Mouse (Mus musculus) hindbrain, embryonic 16.5 days (tissue): ENCODE data around the gene Hist1h3d. TPM values are rescaled to one million over a fixed set of nuclear protein-coding genes. Genes with fewer than 3 reads are reported as not detected.

Source experiments
- ATAC-seq: fragments of 200-750 bp; cut with Nextera tagmentation; 2 replicates; pipeline ENCODE4 v1.8.0; 2017; ENCODE audit warnings: moderate TSS enrichment, moderate library complexity
- H3K27ac ChIP-seq: fragments of 300-500 bp; sonication (generic); 2 replicates; pipeline ENCODE4 v1.5.1; 2014; ENCODE audit warnings: low read depth, mild to moderate bottlenecking, control low read depth, low read length, moderate library complexity
- H3K27me3 ChIP-seq: fragments of 300-500 bp; sonication (generic); replicated peaks from 2 replicates; pipeline ENCODE4 v1.6.1; 2014; ENCODE audit warnings: low read length; ENCODE audit not compliant: control insufficient read depth, insufficient read depth
- H3K36me3 ChIP-seq: fragments of 300-500 bp; sonication (generic); 2 replicates; pipeline ENCODE4 v1.6.1; 2014; ENCODE audit warnings: mild to moderate bottlenecking, low read length, moderate library complexity, mixed read lengths; ENCODE audit not compliant: control insufficient read depth, insufficient read depth
- H3K4me1 ChIP-seq: fragments of 300-500 bp; sonication (generic); 2 replicates; pipeline ENCODE4 v1.6.1; 2014; ENCODE audit warnings: low read depth, low read length; ENCODE audit not compliant: control insufficient read depth, insufficient read depth
- H3K4me2 ChIP-seq: fragments of 300-500 bp; sonication (generic); 2 replicates; pipeline ENCODE4 v1.6.1; 2014; ENCODE audit warnings: mild to moderate bottlenecking, low read length, control low read depth, moderate library complexity
- H3K4me3 ChIP-seq: fragments of 300-500 bp; sonication (generic); 2 replicates; pipeline ENCODE4 v1.5.1; 2014; ENCODE audit warnings: mild to moderate bottlenecking, low read length, control low read depth, moderate library complexity
- H3K9ac ChIP-seq: fragments of 300-500 bp; sonication (generic); 2 replicates; pipeline ENCODE4 v1.6.1; 2014; ENCODE audit warnings: low read depth, mild to moderate bottlenecking, control low read depth, low read length, moderate library complexity
- H3K9me3 ChIP-seq: fragments of 300-500 bp; sonication (generic); 2 replicates; pipeline ENCODE4 v1.6.1; 2014; ENCODE audit warnings: mild to moderate bottlenecking, low read length, moderate library complexity; ENCODE audit not compliant: control insufficient read depth
- WGBS: fragments of 180-500 bp; shearing (Covaris S2); extraction: QIAGEN DNeasy Blood & Tissue Kit; methylation state at CpG from one replicate; pipeline ENCODE4 v1.1.7; 2014; 5-methylcytosine and 5-hydroxymethylcytosine counted together
- polyA plus RNA-seq: library from polyadenylated mRNA; unstranded; fragments of >200 nt; fragmentation: Nextera tagmentation; extraction: Ambion mirVana; gene quantifications from 2 replicates; pipeline ENCODE4 v1.2.1, GENCODE M21; 2015

Hist1h3d gene
- 0.85 and 1.3 TPM in 2 replicates for polyA plus RNA-seq

GRCm38 (mm10) chr13:23575271-23575851 lies at the start of gene Hist1h3d:
TSS of gene Hist1h3d (plus strand) at chr13:23575763.
- peak within 1 kb of the TSS; percentile 71 for H3K4me2 ChIP-seq
- H3K9me3 ChIP-seq: no peaks in the 10 kb centered on the region
- peak; percentile 68 for ATAC-seq
- H3K36me3 ChIP-seq: no peaks in the 10 kb centered on the region
- no peaks in the 10 kb centered on the region for H3K27me3 ChIP-seq
- H3K4me3 ChIP-seq: peak within 1 kb of the TSS; percentile 42
- peak within 1 kb of the TSS; percentile 72 for H3K27ac ChIP-seq
- peak within 1 kb of the TSS; percentile 59 for H3K9ac ChIP-seq
- peaks cover 21% of the 10 kb centered on the region for H3K4me1 ChIP-seq
- WGBS: under 1% methylated on average over 18 of the region's 18 CpGs

DNA sequence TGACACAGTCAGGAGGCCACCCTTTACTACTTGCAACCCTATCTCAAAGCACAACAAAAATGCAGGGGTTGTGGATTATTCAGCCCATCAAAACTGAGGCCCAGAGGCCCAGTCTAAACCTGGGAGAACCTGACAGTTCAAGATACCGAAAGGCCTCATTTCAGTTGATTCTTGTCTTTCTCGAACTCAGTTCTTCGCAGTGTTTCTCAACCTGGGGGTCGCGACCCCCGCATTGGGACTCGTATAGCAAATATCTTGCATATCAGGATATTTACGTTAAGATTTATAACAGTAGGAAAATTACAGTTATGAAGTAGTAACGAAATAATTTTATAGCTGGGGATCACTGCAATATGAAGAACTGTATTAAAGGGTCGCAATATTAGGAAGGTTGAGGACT lies 49.7 kb upstream of the Hist1h3d start:
- no peak for ATAC-seq
- H3K9ac ChIP-seq: no peak overlapping the region
- 2% methylated on average over 10 of the region's 10 CpGs for WGBS
- peak overlapping the region; percentile 45 for H3K4me3 ChIP-seq
- H3K36me3 ChIP-seq: no peaks in the 10 kb centered on the region
- no peaks in the 10 kb centered on the region for H3K9me3 ChIP-seq
- peak overlapping the region; percentile 54 for H3K4me2 ChIP-seq
- peaks cover 5% of the 10 kb centered on the region; the same call in 1 of the 2 replicates for H3K4me1 ChIP-seq
- no peaks in the 10 kb centered on the region for H3K27me3 ChIP-seq
- no peak overlapping the region for H3K27ac ChIP-seq

GRCm38 (mm10) chr13:23526312-23526711 lies 49.3 kb upstream of the Hist1h3d start:
- Histone ChIP-seq H3K4me1 (peaks cover 5% of the 10 kb centered on the region; the same call in 1 of the 2 replicates), H3K9ac (peak overlapping the region; percentile 56), H3K36me3 (no peaks in the 10 kb centered on the region), H3K4me3 (peak overlapping the region; percentile 45), H3K9me3 (no peaks in the 10 kb centered on the region), H3K27me3 (no peaks in the 10 kb centered on the region), H3K4me2 (peak overlapping the region; percentile 54), H3K27ac (peak overlapping the region; percentile 55)
- peak; percentile 67 for ATAC-seq
- 0% methylated on average over 17 of the region's 17 CpGs for WGBS

GRCm38 (mm10) chr13:23529005-23529404 lies 46.6 kb upstream of the Hist1h3d start:
- ATAC-seq: no peak
- Histone ChIP-seq H3K36me3 (no peaks in the 10 kb centered on the region), H3K4me3 (no peak overlapping the region), H3K9me3 (no peaks in the 10 kb centered on the region), H3K27ac (no peak overlapping the region), H3K4me2 (no peak overlapping the region), H3K27me3 (no peaks in the 10 kb centered on the region), H3K4me1 (peaks cover 22% of the 10 kb centered on the region), H3K9ac (no peak overlapping the region)
- 57% methylated on average over 5 of the region's 5 CpGs for WGBS

DNA sequence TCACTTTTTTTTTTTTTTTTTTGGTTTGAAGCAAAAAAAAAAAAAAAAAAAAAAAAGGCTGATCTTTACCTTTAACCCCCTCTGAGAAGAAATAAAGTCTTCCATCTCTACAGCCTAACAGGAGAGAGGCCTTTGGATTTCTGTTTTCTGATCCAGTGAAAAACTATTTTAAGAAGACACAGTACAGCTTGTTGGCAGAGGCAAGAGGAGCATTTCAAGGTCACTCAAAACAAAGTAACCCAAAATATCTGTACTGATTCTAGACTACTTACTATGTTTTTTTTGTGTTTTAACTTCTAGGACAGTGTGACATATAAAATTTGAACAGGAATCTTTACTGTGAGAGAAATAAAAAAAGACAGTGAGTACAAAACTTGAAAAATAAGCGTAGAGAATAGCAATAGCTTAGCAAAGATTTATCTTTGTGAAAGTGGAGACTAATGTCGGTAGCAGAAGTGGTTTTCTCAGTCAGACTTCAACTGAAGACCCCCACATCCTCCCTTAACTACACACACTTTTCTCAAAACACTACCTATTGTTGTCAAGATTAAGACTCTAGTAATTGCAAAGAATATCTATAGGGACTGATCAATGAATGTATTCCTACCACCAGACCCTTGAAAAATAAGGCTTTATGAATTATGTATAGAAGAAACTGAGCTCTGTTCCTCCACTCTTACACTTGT lies 45.9 kb upstream of the Hist1h3d start:
- 40% methylated on average over 2 of the region's 2 CpGs for WGBS
- peak overlapping the region; percentile 44 for H3K4me3 ChIP-seq
- H3K4me1 ChIP-seq: peaks cover 26% of the 10 kb centered on the region

GRCm38 (mm10) chr13:23530181-23530900 lies 45.2 kb upstream of the Hist1h3d start:
- Histone ChIP-seq H3K9ac (peak overlapping the region; percentile 71), H3K4me2 (peak overlapping the region; percentile 61), H3K4me1 (peaks cover 28% of the 10 kb centered on the region), H3K4me3 (peak overlapping the region; percentile 44), H3K36me3 (no peaks in the 10 kb centered on the region), H3K27me3 (no peaks in the 10 kb centered on the region), H3K27ac (peak overlapping the region; percentile 90), H3K9me3 (no peaks in the 10 kb centered on the region)
- WGBS: under 1% methylated on average over 20 of the region's 20 CpGs
- ATAC-seq: no peak

More for the DNA sequence above, 45.9 kb upstream of the Hist1h3d start:
- Histone ChIP-seq H3K27me3 (no peaks in the 10 kb centered on the region), H3K27ac (no peak overlapping the region), H3K9ac (no peak overlapping the region), H3K4me2 (peak overlapping the region; percentile 61), H3K9me3 (no peaks in the 10 kb centered on the region), H3K36me3 (no peaks in the 10 kb centered on the region)
- no peak for ATAC-seq

- WGBS: under 1% methylated on average over 53 of the region's 70 CpGs
- peak within 1 kb of the TSS; percentile 71 for H3K9ac ChIP-seq
- no peaks in the 10 kb centered on the region for H3K27me3 ChIP-seq
- H3K4me3 ChIP-seq: peak within 1 kb of the TSS; percentile 44
- ATAC-seq: peak; percentile 85
- H3K9me3 ChIP-seq: no peaks in the 10 kb centered on the region
- H3K4me1 ChIP-seq: peaks cover 28% of the 10 kb centered on the region
- H3K27ac ChIP-seq: peak within 1 kb of the TSS; percentile 90
- no peaks in the 10 kb centered on the region for H3K36me3 ChIP-seq
- peak within 1 kb of the TSS; percentile 65 for H3K4me2 ChIP-seq
These were observed 44.4 kb upstream of the Hist1h3d start, which contains the start of gene Hist1h4h for GRCm38 (mm10) chr13:23530901-23531875. TSS of gene Hist1h4h (plus strand) at chr13:23531050.

DNA sequence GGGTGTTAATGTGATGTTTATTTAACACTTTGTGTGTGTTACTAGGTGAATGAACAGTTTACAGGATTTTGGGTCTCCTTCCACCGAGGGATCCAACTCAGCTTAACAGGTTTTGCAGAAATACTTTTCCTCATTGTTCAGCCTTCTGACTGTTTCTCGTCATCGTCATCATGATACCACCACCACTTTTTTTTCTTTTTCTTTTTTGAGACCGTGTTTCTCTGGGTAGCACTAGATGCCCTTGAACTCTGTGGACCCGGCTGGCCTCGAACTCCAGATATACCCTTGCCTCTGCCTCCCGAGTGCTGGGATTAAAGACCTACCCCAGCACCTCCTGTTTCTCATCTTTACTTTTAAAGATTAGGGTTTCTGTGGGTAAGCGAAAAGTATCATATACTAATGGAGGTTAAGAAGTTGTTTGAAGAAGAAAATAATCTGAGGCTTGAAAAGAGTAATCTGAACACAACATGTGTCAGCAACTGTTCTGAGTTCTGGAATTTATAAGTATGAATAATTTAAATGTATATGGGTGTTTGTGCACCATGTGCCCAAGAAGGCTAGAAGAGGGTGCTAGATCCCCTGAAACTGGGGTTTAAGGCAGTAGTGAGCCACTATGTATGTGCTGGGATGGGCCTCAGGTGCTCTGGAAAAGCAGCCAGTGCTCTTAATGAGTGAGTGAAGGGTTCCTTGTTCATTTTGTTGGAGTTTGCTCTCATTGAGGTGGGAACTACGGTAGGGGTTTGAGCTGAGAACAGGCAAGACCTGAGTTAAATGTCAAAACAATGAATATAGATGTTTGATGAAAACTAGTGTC lies 43.1 kb upstream of the Hist1h3d start:
- no peak for ATAC-seq

More for the DNA sequence above, 43.1 kb upstream of the Hist1h3d start:
- Histone ChIP-seq H3K27ac (peak overlapping the region; percentile 90), H3K4me3 (peak overlapping the region; percentile 44), H3K36me3 (no peaks in the 10 kb centered on the region), H3K4me1 (peaks cover 25% of the 10 kb centered on the region), H3K9me3 (no peaks in the 10 kb centered on the region), H3K9ac (peak overlapping the region; percentile 13; the same call in 1 of the 2 replicates), H3K4me2 (peak overlapping the region; percentile 65), H3K27me3 (no peaks in the 10 kb centered on the region)
- WGBS: 24% methylated on average over 9 of the region's 9 CpGs
